Mouse (Mus musculus) heart, embryonic 16.5 days (tissue): ENCODE measurements at regions not wholly inside any gene's neighbourhood (a gene's known extent, or its start where the extent isn't known, plus 50 kb on each side); places are given as distances from the start of the nearest gene placed in this dataset.

ENCODE experiments used
- ATAC-seq: fragments of 200-750 bp; cut with Nextera tagmentation; replicated peaks from 2 replicates; pipeline ENCODE4 v1.8.0; 2017; ENCODE audit warnings: moderate number of reproducible peaks; ENCODE audit not compliant: insufficient read depth, low FRiP score; ENCODE audit errors: extremely low read depth
- H3K27ac ChIP-seq: fragments of 300-500 bp; sonication (generic); 2 replicates; pipeline ENCODE4 v1.5.1; 2014; ENCODE audit warnings: mild to moderate bottlenecking, low read length, control low read depth, moderate library complexity
- H3K27me3 ChIP-seq: fragments of 300-500 bp; sonication (generic); 2 replicates; pipeline ENCODE4 v1.6.1; 2014; ENCODE audit warnings: low read length, mixed read lengths; ENCODE audit not compliant: control insufficient read depth, insufficient read depth
- H3K36me3 ChIP-seq: fragments of 300-500 bp; sonication (generic); 2 replicates; pipeline ENCODE4 v1.6.1; 2014; ENCODE audit not compliant: control insufficient read depth, insufficient read depth
- H3K4me1 ChIP-seq: fragments of 300-500 bp; sonication (generic); 2 replicates; pipeline ENCODE4 v1.6.1; 2014; ENCODE audit warnings: low read length, mixed read lengths; ENCODE audit not compliant: control insufficient read depth, insufficient read depth
- H3K4me2 ChIP-seq: fragments of 300-500 bp; sonication (generic); 2 replicates; pipeline ENCODE4 v1.6.1; 2014; ENCODE audit warnings: low read depth, mild to moderate bottlenecking, control low read depth, low read length
- H3K4me3 ChIP-seq: fragments of 300-500 bp; sonication (generic); 2 replicates; pipeline ENCODE4 v1.5.1; 2014; ENCODE audit warnings: mild to moderate bottlenecking, control low read depth, low read length
- H3K9ac ChIP-seq: fragments of 300-500 bp; sonication (generic); 2 replicates; pipeline ENCODE4 v1.6.1; 2014; ENCODE audit warnings: low read length, control low read depth
- H3K9me3 ChIP-seq: fragments of 300-500 bp; sonication (generic); replicated peaks from 2 replicates; pipeline ENCODE4 v1.6.1; 2016; ENCODE audit warnings: low read length; ENCODE audit not compliant: control insufficient read depth
- WGBS: fragments of 180-500 bp; shearing (Covaris S2); extraction: QIAGEN DNeasy Blood & Tissue Kit; methylation state at CpG from one replicate; pipeline ENCODE4 v1.1.7; 2014; 5-methylcytosine and 5-hydroxymethylcytosine counted together

GRCm38 (mm10) chr6:82860485-82860884, 79.1 kb downstream of the Sema4f start:
- no peaks in the 10 kb centered on the region for H3K27me3 ChIP-seq
- H3K9ac ChIP-seq, result no peak overlapping the region
- peaks cover 12% of the 10 kb centered on the region for H3K4me1 ChIP-seq
- no peak overlapping the region for H3K4me2 ChIP-seq
- no peak overlapping the region for H3K4me3 ChIP-seq
- ATAC-seq, result no peak
- no peaks in the 10 kb centered on the region for H3K9me3 ChIP-seq
- WGBS, result 89% methylated on average over 6 of the region's 6 CpGs
- no peak overlapping the region for H3K27ac ChIP-seq
- no peaks in the 10 kb centered on the region for H3K36me3 ChIP-seq

DNA sequence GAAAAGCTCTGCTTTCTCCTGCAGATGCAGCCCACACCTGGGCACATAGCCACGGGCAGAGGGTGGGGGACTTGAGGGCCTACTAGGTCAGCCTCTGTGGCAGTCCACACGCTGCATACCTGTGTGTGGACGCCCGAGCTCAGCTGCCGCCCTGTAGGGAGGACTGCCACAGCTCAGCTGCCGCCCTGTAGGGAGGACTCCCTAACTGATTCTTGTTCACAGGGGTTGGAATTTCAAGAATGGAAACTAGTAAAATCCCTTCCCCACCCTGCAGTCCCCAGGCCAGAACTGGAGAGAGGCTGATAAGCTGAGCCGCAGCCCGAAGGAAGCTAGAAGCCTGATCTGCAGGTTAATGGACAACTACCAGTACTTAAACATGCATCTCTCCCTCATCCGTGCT, 82.0 kb upstream of the Hk2 start:
- ATAC-seq, result peak; percentile 47; the same call in 1 of the 2 replicates

DNA sequence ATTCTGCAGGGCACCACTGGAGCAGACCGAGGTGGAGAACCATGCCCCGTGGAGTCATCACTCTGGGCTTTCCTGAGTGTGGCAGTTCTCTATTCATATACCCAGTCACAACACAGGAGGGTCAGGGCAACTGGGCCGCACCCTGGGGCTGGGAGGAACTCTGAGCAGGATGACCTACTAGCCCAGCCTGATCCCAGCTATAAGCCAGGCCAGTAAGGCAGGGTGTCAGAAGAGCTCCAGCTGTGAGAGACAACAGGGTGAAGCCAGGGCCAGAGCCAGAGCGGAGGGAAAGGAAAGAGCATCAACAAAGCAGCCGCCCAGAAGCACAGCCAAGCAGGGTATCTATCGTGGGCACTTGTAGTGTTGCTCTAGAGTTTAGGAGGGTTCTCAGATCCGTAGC, 81.1 kb upstream of the Hk2 start:
- no peak for ATAC-seq
- peaks cover 6% of the 10 kb centered on the region; the same call in 1 of the 2 replicates for H3K4me1 ChIP-seq
- WGBS, result 66% methylated on average over 7 of the region's 7 CpGs
- H3K36me3 ChIP-seq, result no peaks in the 10 kb centered on the region
- no peak overlapping the region for H3K9ac ChIP-seq
- H3K27ac ChIP-seq, result no peak overlapping the region
- H3K27me3 ChIP-seq, result no peaks in the 10 kb centered on the region
- H3K9me3 ChIP-seq, result no peaks in the 10 kb centered on the region
- no peak overlapping the region for H3K4me2 ChIP-seq
- no peak overlapping the region for H3K4me3 ChIP-seq

More for the DNA sequence above, 82.0 kb upstream of the Hk2 start:
- H3K4me3 ChIP-seq, result no peak overlapping the region
- WGBS, result 38% methylated on average over 9 of the region's 9 CpGs
- no peaks in the 10 kb centered on the region for H3K9me3 ChIP-seq
- no peak overlapping the region for H3K9ac ChIP-seq
- H3K4me1 ChIP-seq, result peaks cover 6% of the 10 kb centered on the region; the same call in 1 of the 2 replicates
- H3K27ac ChIP-seq, result no peak overlapping the region
- H3K36me3 ChIP-seq, result no peaks in the 10 kb centered on the region
- no peaks in the 10 kb centered on the region for H3K27me3 ChIP-seq
- no peak overlapping the region for H3K4me2 ChIP-seq

GRCm38 (mm10) chr6:82854780-82855179, 80.5 kb upstream of the Hk2 start:
- H3K27ac ChIP-seq, result no peak overlapping the region
- H3K27me3 ChIP-seq, result no peaks in the 10 kb centered on the region

GRCm38 (mm10) chr6:82854338-82854737, 80.1 kb upstream of the Hk2 start:
- H3K9me3 ChIP-seq, result no peaks in the 10 kb centered on the region
- H3K27ac ChIP-seq, result no peak overlapping the region
- H3K27me3 ChIP-seq, result no peaks in the 10 kb centered on the region
- no peak for ATAC-seq
- H3K36me3 ChIP-seq, result no peaks in the 10 kb centered on the region
- H3K4me2 ChIP-seq, result no peak overlapping the region
- peaks cover 6% of the 10 kb centered on the region; the same call in 1 of the 2 replicates for H3K4me1 ChIP-seq
- H3K4me3 ChIP-seq, result no peak overlapping the region
- 45% methylated on average over 6 of the region's 6 CpGs for WGBS
- H3K9ac ChIP-seq, result no peak overlapping the region

More at GRCm38 (mm10) chr6:82854780-82855179, 80.5 kb upstream of the Hk2 start:
- no peaks in the 10 kb centered on the region for H3K36me3 ChIP-seq
- no peak overlapping the region for H3K4me3 ChIP-seq
- peaks cover 6% of the 10 kb centered on the region; the same call in 1 of the 2 replicates for H3K4me1 ChIP-seq
- H3K9ac ChIP-seq, result no peak overlapping the region
- no peak for ATAC-seq
- H3K4me2 ChIP-seq, result no peak overlapping the region
- no peaks in the 10 kb centered on the region for H3K9me3 ChIP-seq

GRCm38 (mm10) chr6:82853076-82853475, 78.8 kb upstream of the Hk2 start:
- WGBS, result 69% methylated on average over 5 of the region's 5 CpGs
- no peak overlapping the region for H3K27ac ChIP-seq
- no peak for ATAC-seq

GRCm38 (mm10) chr6:82850556-82850955, 76.3 kb upstream of the Hk2 start:
- 0 out of 2 replicates have a peak, but pooled peaks cover 2% of the 10 kb centered on the region for H3K4me1 ChIP-seq
- H3K36me3 ChIP-seq, result no peaks in the 10 kb centered on the region
- ATAC-seq, result no peak
- no peak overlapping the region for H3K27ac ChIP-seq
- H3K9ac ChIP-seq, result no peak overlapping the region
- H3K9me3 ChIP-seq, result peaks cover 7% of the 10 kb centered on the region
- H3K27me3 ChIP-seq, result no peaks in the 10 kb centered on the region
- no peak overlapping the region for H3K4me2 ChIP-seq
- WGBS, result 90% methylated on average over 9 of the region's 9 CpGs
- no peak overlapping the region for H3K4me3 ChIP-seq

More at GRCm38 (mm10) chr6:82853076-82853475, 78.8 kb upstream of the Hk2 start:
- peaks cover 6% of the 10 kb centered on the region; the same call in 1 of the 2 replicates for H3K4me1 ChIP-seq
- H3K36me3 ChIP-seq, result no peaks in the 10 kb centered on the region
- no peak overlapping the region for H3K9ac ChIP-seq
- H3K4me3 ChIP-seq, result no peak overlapping the region
- no peak overlapping the region for H3K4me2 ChIP-seq
- H3K27me3 ChIP-seq, result no peaks in the 10 kb centered on the region
- H3K9me3 ChIP-seq, result peaks cover 4% of the 10 kb centered on the region; the same call in 1 of the 2 replicates

GRCm38 (mm10) chr6:82847598-82847997, 73.3 kb upstream of the Hk2 start:
- WGBS, result 51% methylated on average over 2 of the region's 2 CpGs
- H3K4me1 ChIP-seq, result no peaks in the 10 kb centered on the region
- no peak overlapping the region for H3K9ac ChIP-seq
- no peaks in the 10 kb centered on the region for H3K36me3 ChIP-seq
- H3K4me3 ChIP-seq, result no peak overlapping the region
- H3K9me3 ChIP-seq, result peaks cover 7% of the 10 kb centered on the region
- no peak overlapping the region for H3K27ac ChIP-seq
- no peaks in the 10 kb centered on the region for H3K27me3 ChIP-seq
- H3K4me2 ChIP-seq, result no peak overlapping the region
- no peak for ATAC-seq

GRCm38 (mm10) chr6:82846587-82847150, 72.4 kb upstream of the Hk2 start:
- Histone ChIP-seq H3K4me2 (no peak overlapping the region), H3K4me3 (no peak overlapping the region), H3K27me3 (no peaks in the 10 kb centered on the region), H3K9me3 (peaks cover 7% of the 10 kb centered on the region), H3K9ac (no peak overlapping the region), H3K27ac (no peak overlapping the region), H3K36me3 (no peaks in the 10 kb centered on the region), H3K4me1 (no peaks in the 10 kb centered on the region)
- 74% methylated on average over 8 of the region's 8 CpGs for WGBS
- ATAC-seq, result no peak
